Mouse (Mus musculus) adrenal gland, adult 8-10 months (tissue): ENCODE results near the gene Zfp775. TPM values are rescaled to one million over a fixed set of nuclear protein-coding genes. Genes with fewer than 3 reads are reported as not detected.
A peak's percentile ranks its signal among the peaks of the same experiment; 100 is the strongest.

Experiments used
- DNase-seq: peaks from one replicate; pipeline ENCODE4 v3.0.0; 2022
- total RNA-seq, 4 experiments: library from RNA; stranded (reverse); gene quantifications; 2 replicates each; pipeline ENCODE4 v1.2.4; 2022

Zfp775 gene
- total RNA-seq, 4 experiments from 2014 or later: 10.8 to 14.9 (median 13.4) TPM

DNA sequence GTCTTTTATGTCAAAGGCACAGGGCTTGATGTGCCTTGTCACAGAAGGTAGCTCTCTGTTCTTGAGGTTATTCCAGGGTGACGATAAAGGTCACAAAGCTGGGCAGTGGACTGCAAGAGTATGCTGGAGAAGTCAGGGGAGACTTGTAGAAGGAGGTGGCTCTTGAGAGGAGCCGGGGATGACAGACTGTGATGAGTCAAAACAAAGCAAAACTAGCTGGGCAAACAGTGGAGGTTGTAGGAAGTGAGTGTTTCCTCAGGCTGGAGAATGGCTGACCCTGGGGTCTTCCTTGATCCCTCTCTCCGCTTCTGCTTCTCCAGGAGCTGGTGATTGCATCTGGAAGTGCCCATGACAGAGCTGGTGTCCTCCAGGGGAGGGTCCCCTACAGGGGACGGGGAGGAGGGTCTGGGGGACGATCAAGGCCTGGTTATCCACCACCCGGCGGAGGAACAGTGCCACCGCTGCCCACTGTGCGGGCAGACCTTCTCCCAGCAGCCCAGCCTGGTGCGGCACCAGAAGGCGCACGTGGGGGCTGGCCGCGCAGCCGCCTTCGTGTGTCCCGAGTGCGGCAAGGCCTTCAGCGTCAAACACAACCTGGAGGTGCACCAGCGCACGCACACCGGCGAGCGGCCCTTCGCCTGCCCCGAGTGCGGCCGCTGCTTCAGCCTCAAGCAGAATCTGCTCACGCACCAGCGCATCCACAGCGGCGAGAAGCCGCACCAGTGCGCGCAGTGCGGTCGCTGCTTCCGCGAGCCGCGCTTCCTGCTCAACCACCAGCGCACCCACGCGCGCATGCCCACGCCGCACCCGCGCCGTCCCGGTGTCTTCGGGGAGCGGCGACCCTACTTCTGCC, 27.2 kb downstream of the Zfp775 start:
- DNase-seq: no peak

DNA sequence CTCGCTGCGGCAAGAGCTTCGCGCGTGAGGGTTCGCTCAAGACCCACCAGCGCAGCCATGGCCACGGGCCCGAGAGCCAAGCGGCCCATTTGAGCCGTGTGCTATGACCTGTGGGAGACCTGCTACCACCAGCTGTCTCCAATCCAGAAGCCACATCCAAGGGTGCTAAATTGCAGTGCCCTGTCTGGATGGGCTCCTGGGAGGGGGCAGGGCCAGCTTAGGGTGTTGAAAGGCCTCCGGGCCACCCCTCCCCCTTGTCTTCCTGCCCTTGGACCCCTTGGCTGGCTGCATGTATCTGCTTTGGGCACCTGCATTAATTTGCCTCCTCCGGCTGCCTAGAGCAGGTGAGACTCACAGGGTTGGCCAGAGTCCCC, 27.8 kb downstream of the Zfp775 start:
- no peak for DNase-seq

GRCm38 (mm10) chr6:48630831-48631230, 29.0 kb downstream of the Zfp775 start:
- DNase-seq: no peak

- DNase-seq: no peak
Observed at GRCm38 (mm10) chr6:48635105-48635504, 33.2 kb downstream of the Zfp775 start.

GRCm38 (mm10) chr6:48636515-48636914, 34.7 kb downstream of the Zfp775 start:
- no peak for DNase-seq

- no peak for DNase-seq
Observed at GRCm38 (mm10) chr6:48637811-48638500, 36.1 kb downstream of the Zfp775 start.

DNA sequence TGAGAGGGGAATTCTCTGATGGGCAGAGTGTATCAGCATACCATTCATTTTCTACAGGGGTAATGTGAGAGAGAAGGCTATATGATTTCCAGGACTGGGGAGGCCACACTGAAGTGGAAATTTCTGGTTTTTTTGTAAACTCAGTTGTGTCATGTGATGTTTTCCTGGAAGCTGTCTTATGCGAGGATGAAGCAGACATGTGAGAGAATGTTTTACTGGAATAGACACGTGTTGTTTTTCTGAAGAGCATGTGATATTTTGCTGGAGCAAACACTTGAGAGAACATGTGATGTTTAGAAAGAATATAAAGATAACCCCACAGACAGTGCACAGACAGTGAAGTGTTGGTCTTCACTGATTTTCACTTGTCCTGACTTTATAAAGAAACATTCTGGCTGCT, 36.7 kb downstream of the Zfp775 start:
- no peak for DNase-seq

DNA sequence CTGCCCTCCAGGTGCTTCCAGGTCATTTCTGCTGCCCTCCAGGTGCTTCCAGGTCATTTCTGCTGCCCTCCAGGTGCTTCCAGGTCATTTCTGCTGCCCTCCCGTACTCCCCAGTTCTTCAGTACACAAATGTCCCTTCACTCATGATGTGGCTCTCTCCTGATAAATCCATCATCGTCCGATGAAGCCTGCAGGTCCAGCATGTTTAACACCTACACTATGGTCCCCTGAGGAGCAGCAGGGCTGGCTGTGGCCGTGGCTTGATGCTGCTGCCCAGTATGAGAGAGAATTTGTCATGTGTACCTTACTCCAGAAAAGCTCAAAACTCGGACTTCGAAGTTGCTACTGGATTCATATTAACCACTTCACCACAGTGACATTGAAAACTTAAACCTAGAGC, 39.5 kb downstream of the Zfp775 start:
- DNase-seq: no peak

DNA sequence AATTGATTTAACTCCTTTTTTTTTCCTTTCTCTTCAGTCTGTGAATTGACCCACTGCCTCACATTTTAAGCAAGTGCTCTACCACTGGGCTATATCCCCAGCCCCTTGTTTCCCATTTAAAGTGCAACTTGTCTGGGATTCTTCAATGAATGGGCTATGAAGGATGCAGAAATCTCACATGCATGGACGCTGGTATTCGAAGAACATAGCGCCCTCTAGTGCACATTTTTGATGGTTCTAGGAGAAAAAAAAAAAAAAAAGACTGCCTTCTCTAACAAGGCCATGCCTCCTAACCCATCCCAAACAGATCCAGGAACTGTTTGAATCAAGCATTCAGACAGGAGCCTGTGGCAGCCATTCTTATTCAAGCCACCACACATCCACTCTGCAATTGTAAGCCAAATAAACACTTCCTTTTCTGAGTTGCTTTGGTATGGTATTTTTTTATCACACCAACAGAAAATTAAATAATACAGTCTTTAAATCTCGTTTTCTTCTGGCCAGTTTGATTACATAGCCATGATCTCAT, 41.0 kb downstream of the Zfp775 start:
- no peak for DNase-seq

DNA sequence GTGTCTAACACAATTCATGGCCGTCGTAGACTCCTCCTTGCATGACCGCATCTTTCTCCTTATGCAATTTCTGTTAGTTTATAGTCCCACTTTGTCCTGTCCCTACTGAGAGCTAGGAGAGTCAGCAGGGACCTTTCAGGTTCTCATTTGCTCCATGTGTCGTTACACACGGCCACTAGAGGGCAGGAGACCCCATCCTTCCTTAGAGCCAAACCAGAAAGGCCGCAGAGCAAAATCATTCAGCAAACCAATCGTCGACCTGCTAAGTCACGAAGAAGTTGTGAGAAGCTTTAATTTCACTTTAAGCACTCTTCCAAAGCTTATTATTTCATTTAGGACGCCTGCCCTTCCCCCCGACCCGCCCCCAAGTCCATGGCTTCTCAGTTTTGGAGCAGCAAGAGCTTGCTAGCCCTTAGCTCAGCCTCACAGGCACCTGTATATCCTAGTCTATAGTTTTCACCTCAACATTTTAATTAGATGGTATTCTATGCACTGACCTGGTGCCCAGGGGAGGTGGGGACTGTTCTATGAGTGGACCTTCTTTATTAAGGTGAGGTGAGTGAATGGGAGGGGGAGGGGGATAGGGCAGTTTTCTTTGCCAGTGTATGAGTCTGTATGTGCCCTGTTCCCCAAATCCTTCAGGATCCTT, 43.9 kb downstream of the Zfp775 start:
- peak; percentile 45 for DNase-seq

DNA sequence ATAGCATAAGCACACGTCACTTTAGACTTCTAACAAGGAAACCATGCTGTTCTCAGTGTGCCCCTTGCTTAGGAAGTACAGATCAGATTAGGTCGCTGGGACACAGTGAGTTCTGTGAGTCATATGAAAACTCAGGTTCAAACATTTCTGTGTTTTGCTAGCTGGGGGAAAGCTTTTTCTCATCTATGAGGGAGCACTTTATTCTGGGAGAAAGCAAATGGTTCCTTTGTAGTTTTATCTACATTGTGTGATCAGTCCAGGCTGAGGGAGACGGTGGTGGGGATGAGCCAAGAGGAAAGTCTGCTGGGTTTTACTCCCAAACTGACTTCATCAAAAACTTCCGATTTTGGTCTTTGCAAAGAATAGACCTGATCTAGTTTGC, 44.4 kb downstream of the Zfp775 start:
- DNase-seq: no peak

DNA sequence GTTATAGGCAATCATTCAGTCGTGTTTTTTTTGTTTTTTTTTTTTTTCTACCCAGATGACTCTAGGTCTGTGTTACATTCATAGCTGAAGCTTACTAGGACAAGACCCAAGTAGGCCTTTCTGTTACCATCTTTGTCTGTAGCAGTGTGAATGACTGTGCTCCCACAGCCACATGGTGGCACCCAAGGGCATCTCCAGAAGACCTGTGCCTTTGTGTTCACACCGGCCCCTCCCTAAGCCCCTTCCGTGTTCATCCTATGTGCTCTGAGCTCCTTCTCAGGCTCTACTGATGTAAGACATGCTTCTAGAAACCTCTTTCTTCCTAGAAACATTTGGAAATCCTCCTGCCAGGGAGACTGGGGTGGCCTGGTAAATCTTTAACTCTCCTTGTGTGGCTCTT, 45.1 kb downstream of the Zfp775 start, which contains the start of gene Gimap8:
Gene Gimap8, plus strand, starts transcription at position 240 of the 400 bp plus-strand sequence.
- no peak for DNase-seq

DNA sequence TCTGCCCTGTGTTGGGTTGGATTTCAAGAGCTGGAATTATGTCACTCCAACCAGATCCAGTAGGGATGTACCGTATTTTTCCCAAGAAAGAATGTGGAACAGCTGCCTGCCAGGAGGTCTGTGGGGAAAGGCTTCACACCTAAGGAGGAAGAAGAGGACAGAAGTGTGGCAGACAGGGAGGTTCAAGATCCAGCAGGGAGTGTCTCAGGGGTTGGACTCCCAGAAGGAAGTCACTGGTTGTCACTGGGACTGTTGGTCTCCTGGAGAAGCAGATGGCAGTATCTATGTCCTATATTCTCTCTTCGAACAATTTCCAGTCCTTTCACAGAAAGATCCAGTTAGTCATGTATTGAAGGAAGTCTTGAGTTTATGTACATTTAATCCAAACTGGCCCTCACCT, 45.7 kb downstream of the Zfp775 start:
- DNase-seq: no peak

DNA sequence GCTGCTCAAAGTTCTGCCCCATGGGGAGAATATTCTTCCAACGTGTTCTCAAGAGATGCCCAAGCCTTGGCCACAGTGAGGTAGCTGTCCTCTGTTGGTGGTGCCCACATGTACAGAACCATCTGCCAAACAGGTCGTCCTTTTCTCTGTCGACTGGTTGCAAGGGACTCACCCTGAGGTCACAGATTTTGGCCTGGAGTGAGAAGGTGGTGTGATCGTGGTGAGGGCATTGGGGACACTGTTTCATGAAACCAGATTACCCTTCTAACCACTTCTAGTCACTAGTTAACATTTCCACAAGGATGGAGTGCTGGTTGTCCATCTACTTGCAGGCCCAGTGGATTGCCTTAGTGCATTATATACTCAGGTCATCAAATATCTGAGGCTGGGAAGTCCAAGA, 46.9 kb downstream of the Zfp775 start:
- DNase-seq: no peak

DNA sequence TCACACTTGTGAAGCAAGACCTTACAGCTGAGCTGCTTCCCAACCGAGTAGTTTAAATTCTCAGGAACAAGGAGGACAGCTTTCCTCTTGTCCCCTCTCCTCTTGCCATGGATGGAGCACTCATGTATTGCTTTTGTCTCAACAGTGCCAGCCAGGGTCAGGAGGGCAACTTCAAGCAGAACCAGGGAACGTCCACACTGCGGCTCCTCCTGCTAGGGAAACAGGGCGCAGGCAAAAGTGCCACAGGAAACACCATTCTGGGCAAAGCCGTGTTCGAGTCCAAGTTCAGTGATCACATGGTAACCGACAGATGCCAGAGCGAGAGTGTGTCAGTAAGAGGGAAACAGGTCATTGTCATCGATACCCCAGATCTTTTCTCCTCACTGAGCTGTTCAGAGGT, 48.2 kb downstream of the Zfp775 start:
- DNase-seq: no peak

- no peak for DNase-seq
Observed at GRCm38 (mm10) chr6:48658721-48659120, 56.9 kb downstream of the Zfp775 start.

GRCm38 (mm10) chr6:48664750-48665149, 62.9 kb downstream of the Zfp775 start:
- DNase-seq: no peak

- no peak for DNase-seq
Observed at GRCm38 (mm10) chr6:48665471-48665870, 63.6 kb downstream of the Zfp775 start.

- no peak for DNase-seq
Observed at GRCm38 (mm10) chr6:48666159-48666586, 64.3 kb downstream of the Zfp775 start.

DNA sequence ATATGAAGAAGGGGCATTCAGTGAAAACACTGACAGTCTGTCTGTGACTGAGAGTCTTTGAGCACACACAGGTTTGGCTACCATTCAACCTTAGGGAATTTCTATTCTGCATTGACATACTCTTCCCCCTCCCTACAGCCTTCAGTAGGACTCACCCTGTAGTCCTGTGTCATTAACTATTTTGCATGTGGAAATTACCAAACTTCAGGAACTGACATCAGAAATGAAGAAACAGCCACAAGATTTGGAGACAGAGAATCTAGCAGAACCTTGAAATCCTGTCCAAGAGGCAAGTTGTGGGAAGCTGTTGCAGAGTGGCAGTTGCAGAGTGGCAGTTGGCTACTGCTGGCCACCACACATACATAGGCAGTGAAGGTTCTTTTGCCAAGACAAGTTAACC, 66.2 kb downstream of the Zfp775 start:
- no peak for DNase-seq

DNA sequence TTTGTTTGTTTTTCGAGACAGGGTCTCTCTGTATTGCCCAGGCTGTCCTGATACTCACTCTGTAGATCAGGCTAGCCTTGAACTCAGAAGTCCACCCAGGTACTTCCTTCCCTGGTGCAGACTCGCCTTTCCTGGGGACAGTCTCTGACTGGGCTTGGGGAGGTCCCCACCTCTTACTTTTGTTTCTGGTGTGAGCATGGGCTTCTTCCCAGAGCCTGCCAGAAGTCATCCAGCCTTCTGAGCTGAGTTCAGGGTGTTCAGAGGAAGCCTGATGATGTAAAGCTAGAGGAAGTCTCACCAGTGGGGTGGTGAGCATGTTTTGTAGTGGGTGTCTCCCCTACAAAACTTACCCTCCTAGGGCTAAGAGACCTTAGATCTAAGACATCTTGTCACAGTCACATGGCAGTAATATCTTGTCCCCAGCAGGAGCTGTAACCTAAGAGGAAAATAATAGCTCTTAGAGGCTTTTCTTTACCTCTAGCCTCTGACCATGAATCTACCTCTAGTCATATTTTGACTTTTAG, 67.6 kb downstream of the Zfp775 start:
- DNase-seq: no peak
